Mouse (Mus musculus) gastrocnemius, adult 2 months (tissue): Measurements from ENCODE around the gene Armh4. TPM values are rescaled to one million over a fixed set of nuclear protein-coding genes. Genes with fewer than 3 reads are reported as not detected.
"Not testable (repeated sequence)": the region's sequence is repeated elsewhere in the genome, so short reads cannot be mapped to it uniquely, and the experiment has no call there.

Experiments used
- DNase-seq: peaks from one replicate; pipeline ENCODE4 v3.0.0; 2022
- H3K27ac ChIP-seq: fragments of 200-600 bp; 2 replicates; pipeline ENCODE4 v1.8.1; 2022; ENCODE audit warnings: mild to moderate bottlenecking
- H3K4me3 ChIP-seq: fragments of 200-600 bp; 2 replicates; pipeline ENCODE4 v1.8.1; 2022; ENCODE audit warnings: mild to moderate bottlenecking, moderate library complexity
- CTCF ChIP-seq: fragments of 200-600 bp; IDR thresholded peaks from 2 replicates; pipeline ENCODE4 v1.8.1; 2022; ENCODE audit warnings: antibody characterized with exemption, mild to moderate bottlenecking, moderate library complexity
- intact Hi-C: fragments of 180-260 bp; cut with DNase I; formaldehyde crosslinking; loops from one replicate; pipeline ENCODE4 v1.15.1; 2025
- long read RNA-seq, 2 experiments: library from polyadenylated mRNA; stranded (forward); transcript quantifications; one replicate each; pipeline ENCODE4 v2.0.0; 2021
- total RNA-seq, 2 experiments: library from RNA; stranded (reverse); gene quantifications; 2 replicates each; pipeline ENCODE4 v1.2.3; 2021

Armh4 gene
- total RNA-seq: 1 to 10 TPM in 1 of 2 experiments, under 1 TPM in 1; 0.54 to 1.1 TPM
- long read RNA-seq, experiment 1, full-length matches to known transcripts: 2 of 3 reads
- long read RNA-seq, experiment 1, partial matches to known transcripts: 1 of 3 reads
- long read RNA-seq, experiment 1, other reads (novel, unspliced or antisense): 0 of 3 reads
- long read RNA-seq, experiment 2, full-length matches to known transcripts: 1 of 1 reads
- long read RNA-seq, experiment 2, partial matches to known transcripts: 0 of 1 reads
- long read RNA-seq, experiment 2, other reads (novel, unspliced or antisense): 0 of 1 reads

- intact Hi-C loops: no loop called here
These were observed at the start of gene Armh4 for GRCm38 (mm10) chr14:49782715-49783531. Armh4 (minus strand) TSS chr14:49783383.

GRCm38 (mm10) chr14:49829192-49830171 is 46.3 kb upstream of the Armh4 start:
- Histone ChIP-seq H3K27ac (no peak overlapping the region), H3K4me3 (no peak overlapping the region)
- DNase-seq: no peak
- peak; percentile 28 for TF ChIP-seq CTCF
- intact Hi-C loops: no loop called here

More at GRCm38 (mm10) chr14:49782715-49783531, at the start of gene Armh4:
- peak; percentile 53 for DNase-seq
- H3K27ac ChIP-seq: 0 out of 2 replicates have a peak within 1 kb of the TSS, but pooled peaks have one; percentile 38
- H3K4me3 ChIP-seq: peak within 1 kb of the TSS; percentile 71
- no peak for TF ChIP-seq CTCF

GRCm38 (mm10) chr14:49819721-49820440 is 36.7 kb upstream of the Armh4 start:
- DNase-seq, intact Hi-C loops, H3K4me3 ChIP-seq, H3K27ac ChIP-seq: not testable (repeated sequence)

- H3K27ac ChIP-seq, DNase-seq, H3K4me3 ChIP-seq, intact Hi-C loops: not testable (repeated sequence)
These were observed 35.6 kb upstream of the Armh4 start for GRCm38 (mm10) chr14:49818713-49819208.

GRCm38 (mm10) chr14:49812966-49813365 is 29.8 kb upstream of the Armh4 start:
- H3K4me3 ChIP-seq, intact Hi-C loops, DNase-seq, H3K27ac ChIP-seq: not testable (repeated sequence)

GRCm38 (mm10) chr14:49805051-49805450 is 21.9 kb upstream of the Armh4 start:
- DNase-seq, H3K4me3 ChIP-seq, intact Hi-C loops, H3K27ac ChIP-seq: not testable (repeated sequence)

GRCm38 (mm10) chr14:49801444-49801843 is 18.3 kb upstream of the Armh4 start:
- Histone ChIP-seq H3K27ac (no peak overlapping the region), H3K4me3 (no peak overlapping the region)
- peak; percentile 31; the same call in 1 of the 2 replicates for TF ChIP-seq CTCF
- DNase-seq: no peak
- intact Hi-C loops: no loop called here

GRCm38 (mm10) chr14:49793948-49794347 is 10.8 kb upstream of the Armh4 start:
- no peak for TF ChIP-seq CTCF
- no peak for DNase-seq
- Histone ChIP-seq H3K27ac (no peak overlapping the region), H3K4me3 (no peak overlapping the region)
- intact Hi-C loops: no loop called here

- TF ChIP-seq CTCF: no peak
- no peak overlapping the region for H3K27ac ChIP-seq
- no peak overlapping the region for H3K4me3 ChIP-seq
- intact Hi-C loops: no loop called here
- no peak for DNase-seq
These were observed 7.4 kb upstream of the Armh4 start for GRCm38 (mm10) chr14:49790542-49790941.

GRCm38 (mm10) chr14:49785793-49786192 is 2.6 kb upstream of the Armh4 start:
- no peak overlapping the region for H3K4me3 ChIP-seq
- peak; percentile 36 for DNase-seq
- TF ChIP-seq CTCF: peak; percentile 86
- no peak overlapping the region for H3K27ac ChIP-seq
- intact Hi-C loops: loop anchor here (5.0 kb wide), 1 partner anchor 548 kb away; no protein-coding TSS in a partner anchor

GRCm38 (mm10) chr14:49783866-49784265 is 683 bp upstream of the Armh4 start:
- H3K4me3 ChIP-seq: no peak overlapping the region
- no peak overlapping the region for H3K27ac ChIP-seq
- DNase-seq: no peak
- TF ChIP-seq CTCF: no peak
- intact Hi-C loops: no loop called here

- no peak overlapping the region for H3K4me3 ChIP-seq
- H3K27ac ChIP-seq: no peak overlapping the region
- no peak for DNase-seq
- intact Hi-C loops: no loop called here
- no peak for TF ChIP-seq CTCF
These were observed 2.8 kb downstream of the Armh4 start for GRCm38 (mm10) chr14:49780416-49780815.

GRCm38 (mm10) chr14:49777539-49777938 is 5.6 kb downstream of the Armh4 start:
- intact Hi-C loops: not testable (repeated sequence)

More at GRCm38 (mm10) chr14:49777539-49777938, 5.6 kb downstream of the Armh4 start:
- not testable (repeated sequence) for H3K4me3 ChIP-seq, DNase-seq, H3K27ac ChIP-seq
